8 mouse cellular contexts compared by ENCODE assay signal in genomic region chr9:67832046-67832605, GRCm38 (mm10). TPM values are rescaled to one million over a fixed set of nuclear protein-coding genes. Genes with fewer than 3 reads are reported as not detected.
DNase-seq lines count a peak whose midpoint lies in the region; ATAC-seq and TF ChIP-seq lines count a peak whose summit lies in the region.

C2cd4a (minus strand) TSS chr9:67832330.

- intact Hi-C loops in heart, postnatal 14 days (cut with DNase I): no loop called here

- H3K27ac ChIP-seq in heart, embryonic 14.5 days (replicated peaks in 1 of 2; ENCODE audit: control insufficient read depth in 1 of 2, insufficient read depth in 1 of 2, low read depth in 2 of 2, low read length in 2 of 2): no peak within 1 kb of the TSS; a peak in 1 of 4 replicates
- H3K27ac ChIP-seq in limb, embryonic 10.5 days: peak within 1 kb of the TSS; percentile 79
- 0 out of 2 replicates have a peak within 1 kb of the TSS, but pooled peaks have one; percentile 20 for H3K27ac ChIP-seq in midbrain, postnatal 0 days (ENCODE audit: low read depth, low read length)

- 5% methylated on average over 20 of the region's 20 CpGs for WGBS in heart, embryonic 14.5 days
- 5% methylated on average over 20 of the region's 20 CpGs for WGBS in limb, embryonic 10.5 days
- 3% methylated on average over 20 of the region's 20 CpGs for WGBS in midbrain, postnatal 0 days

- no peak for ATAC-seq in heart, embryonic 14.5 days (ENCODE audit: insufficient number of reproducible peaks, insufficient read depth, low FRiP score, low read depth)
- no peak for ATAC-seq in midbrain, postnatal 0 days (ENCODE audit: low FRiP score)

- H3K36me3 ChIP-seq in heart, embryonic 14.5 days (ENCODE audit: control insufficient read depth, insufficient read depth, low read length): no peaks in the 10 kb centered on the region
- no peaks in the 10 kb centered on the region for H3K36me3 ChIP-seq in limb, embryonic 10.5 days
- no peaks in the 10 kb centered on the region for H3K36me3 ChIP-seq in midbrain, postnatal 0 days (ENCODE audit: insufficient read depth, low read length)

- peak; percentile 91 for DNase-seq in heart, adult 11 months
- DNase-seq in heart, postnatal 14 days: no peak
- peak; percentile 83 for DNase-seq in embryo, embryonic 10 days (ENCODE audit: low spot score)
- peak; percentile 76 for DNase-seq in limb, embryonic 10.5 days (ENCODE audit: low spot score)
- DNase-seq in midbrain, postnatal 0 days (ENCODE audit: low spot score): peak; percentile 26
- no peak for DNase-seq in layer of hippocampus, postnatal 14 days (ENCODE audit: low spot score in 2 of 2)
- DNase-seq in left cerebral cortex, adult 11 months (ENCODE audit: low spot score): no peak

- no peak for TF ChIP-seq CTCF in midbrain, postnatal 0 days (IDR thresholded peaks at IDR 0.05)

- peaks cover 4 to 10% of the 10 kb centered on the region in 2 experiments for H3K4me1 ChIP-seq in heart, embryonic 14.5 days (ENCODE audit: control insufficient read depth in 2 of 2, insufficient read depth in 2 of 2, low read length in 2 of 2)
- peaks cover 24% of the 10 kb centered on the region for H3K4me1 ChIP-seq in limb, embryonic 10.5 days
- no peaks in the 10 kb centered on the region for H3K4me1 ChIP-seq in midbrain, postnatal 0 days (ENCODE audit: insufficient read depth, low read length)

- peaks cover 43% of the 10 kb centered on the region for H3K27me3 ChIP-seq in heart, embryonic 14.5 days (ENCODE audit: control insufficient read depth, insufficient read depth, low read length)
- H3K27me3 ChIP-seq in limb, embryonic 10.5 days (ENCODE audit: low read depth, poor library complexity, severe bottlenecking): peaks cover 52% of the 10 kb centered on the region
- peaks cover 22% of the 10 kb centered on the region; the same call in 1 of the 2 replicates for H3K27me3 ChIP-seq in midbrain, postnatal 0 days (ENCODE audit: insufficient read depth, low read length)

- peak within 1 kb of the TSS; percentile 65 for H3K9ac ChIP-seq in heart, embryonic 14.5 days (ENCODE audit: low read length)
- H3K9ac ChIP-seq in midbrain, postnatal 0 days (replicated peaks; ENCODE audit: low read length, poor library complexity, severe bottlenecking): peak within 1 kb of the TSS; percentile 29

- H3K4me3 ChIP-seq in heart, embryonic 14.5 days (ENCODE audit: control insufficient read depth in 1 of 2, insufficient read depth in 1 of 2, low read depth in 1 of 2, low read length in 2 of 2): peak within 1 kb of the TSS; percentile 39 to 59
- H3K4me3 ChIP-seq in limb, embryonic 10.5 days: peak within 1 kb of the TSS; percentile 65
- H3K4me3 ChIP-seq in midbrain, postnatal 0 days (ENCODE audit: low read depth, low read length): peak within 1 kb of the TSS; percentile 46

- 0 out of 2 replicates have a peak, but pooled peaks cover 4% of the 10 kb centered on the region for H3K9me3 ChIP-seq in heart, embryonic 14.5 days (ENCODE audit: control insufficient read depth, low read length)
- no peaks in the 10 kb centered on the region for H3K9me3 ChIP-seq in limb, embryonic 10.5 days (replicated peaks)
- no peaks in the 10 kb centered on the region for H3K9me3 ChIP-seq in midbrain, postnatal 0 days (ENCODE audit: low read length)

- H3K4me2 ChIP-seq in heart, embryonic 14.5 days (ENCODE audit: low read length): peak within 1 kb of the TSS; percentile 95
- peak within 1 kb of the TSS; percentile 55 for H3K4me2 ChIP-seq in midbrain, postnatal 0 days (ENCODE audit: low read depth, low read length, poor library complexity, severe bottlenecking)

RNA-seq across cellular contexts. Expression of gene C2cd4a, which starts in this region (rescaled TPM):
- not detected for total RNA-seq in heart, postnatal 14 days (2021)
- 0.28 TPM in 1 of 2 replicates, not detected in the other for polyA plus RNA-seq in heart, embryonic 14.5 days (2014; fragmentation: Nextera tagmentation; extraction: Ambion mirVana)
- polyA plus RNA-seq in limb, embryonic 10.5 days (2016; fragmentation: Nextera tagmentation; extraction: Ambion mirVana): 0.31 and 0.33 TPM in 2 replicates
- total RNA-seq in midbrain, postnatal 0 days (2014; rRNA removed): 0.71 and 0.99 TPM in 2 replicates
- 0.68 and 0.70 TPM in 2 replicates for polyA plus RNA-seq in midbrain, postnatal 0 days (2015; fragmentation: Nextera tagmentation; extraction: Ambion mirVana)
- total RNA-seq in layer of hippocampus, postnatal 14 days (2021): 1 to 10 TPM in 1 of 2 experiments, under 1 TPM in 1; 0.81 to 1.5 TPM

Comparison
In these comparisons a context has a peak if more than half of its experiments do, and no peak if none do; other contexts are left out.
1. DNase-seq: peak in heart, adult 11 months (single experiment) and embryo, embryonic 10 days (single experiment); none in heart, postnatal 14 days (0 of 2), layer of hippocampus, postnatal 14 days (0 of 2) and left cerebral cortex, adult 11 months (single experiment).
2. Peak in DNase-seq, H3K4me3 ChIP-seq and H3K27ac ChIP-seq in limb, embryonic 10.5 days; RNA of the gene not detected or under 1 TPM.
3. Peak in DNase-seq, H3K4me3 ChIP-seq, H3K27ac ChIP-seq, H3K9ac ChIP-seq and H3K4me2 ChIP-seq in midbrain, postnatal 0 days; RNA of the gene not detected or under 1 TPM.
4. Peak in every context shown above with its lines, with median percentiles within 50 percentile points of each other: H3K4me3 ChIP-seq.